ENCODE assay signal across 12 mouse cellular contexts in genomic region chr10:42057746-42058145, GRCm38 (mm10). TPM values are rescaled to one million over a fixed set of nuclear protein-coding genes. Genes with fewer than 3 reads are reported as not detected.
DNase-seq lines count a peak whose midpoint lies in the region; ATAC-seq lines count a peak whose summit lies in the region.
"Had no signal": no experiment of that assay in that cellular context is flagged by ENCODE, and none has a peak within 500 bp of the region (broad histone marks: within the 10 kb centered on the region; RNA-seq: fewer than 3 reads in every experiment).

No protein-coding gene starts in this region.

- no peak overlapping the region for H3K27ac ChIP-seq in heart, embryonic 13.5 days (replicated peaks)
- H3K27ac ChIP-seq in limb, embryonic 13.5 days = no peak overlapping the region
- H3K27ac ChIP-seq: embryonic facial prominence, embryonic 15.5 days had no signal

- no peaks in the 10 kb centered on the region for H3K36me3 ChIP-seq in heart, embryonic 13.5 days
- no peaks in the 10 kb centered on the region for H3K36me3 ChIP-seq in limb, embryonic 13.5 days
- peaks cover 18% of the 10 kb centered on the region for H3K36me3 ChIP-seq in megakaryocyte, embryonic 14.5 days (replicated peaks; ENCODE audit: low read length)
- H3K36me3 ChIP-seq: embryonic facial prominence, embryonic 15.5 days had no signal

- H3K4me3 ChIP-seq in heart, embryonic 13.5 days = 0 out of 2 replicates have a peak overlapping the region, but pooled peaks have one; percentile 4
- H3K4me3 ChIP-seq in limb, embryonic 13.5 days = peak overlapping the region; percentile 17; the same call in 1 of the 2 replicates
- H3K4me3 ChIP-seq in megakaryocyte, embryonic 14.5 days (replicated peaks) = peak overlapping the region; percentile 85
- H3K4me3 ChIP-seq: embryonic facial prominence, embryonic 15.5 days had no signal

- ATAC-seq in heart, embryonic 13.5 days (ENCODE audit: extremely low read depth, insufficient number of reproducible peaks, low FRiP score, low TSS enrichment) = no peak
- no peak for ATAC-seq in limb, embryonic 13.5 days (ENCODE audit: low FRiP score, low read depth)

- no peaks in the 10 kb centered on the region for H3K27me3 ChIP-seq in heart, embryonic 13.5 days (replicated peaks)
- H3K27me3 ChIP-seq in limb, embryonic 13.5 days = no peaks in the 10 kb centered on the region
- H3K27me3 ChIP-seq in megakaryocyte, embryonic 14.5 days (replicated peaks) = no peaks in the 10 kb centered on the region
- H3K27me3 ChIP-seq: embryonic facial prominence, embryonic 15.5 days had no signal

- H3K4me2 ChIP-seq in heart, embryonic 13.5 days = peak overlapping the region; percentile 46
- peak overlapping the region; percentile 59 for H3K4me2 ChIP-seq in limb, embryonic 13.5 days (replicated peaks)
- H3K4me2 ChIP-seq: embryonic facial prominence, embryonic 15.5 days had no signal

- DNase-seq in heart, adult 9 months (ENCODE audit: low spot score in 2 of 2) = no peak
- DNase-seq in retina, postnatal 1 day = peak; percentile 49
- no peak for DNase-seq in retina, embryonic 14.5 days (ENCODE audit: low spot score)
- DNase-seq in urinary bladder, postnatal 10 days (ENCODE audit: low spot score) = no peak
- DNase-seq in cerebellum, postnatal 4 days (ENCODE audit: low spot score in 2 of 2) = no peak
- DNase-seq: adrenal gland, postnatal 36 days; cerebellum, adult 8-10 months; kidney, adult 18-20 months had no signal

- WGBS in heart, embryonic 13.5 days = 60% methylated on average over 12 of the region's 12 CpGs
- WGBS in limb, embryonic 13.5 days = 49% methylated on average over 12 of the region's 12 CpGs

- no peaks in the 10 kb centered on the region for H3K9me3 ChIP-seq in heart, embryonic 13.5 days
- no peaks in the 10 kb centered on the region for H3K9me3 ChIP-seq in limb, embryonic 13.5 days
- H3K9me3 ChIP-seq in megakaryocyte, embryonic 14.5 days = peaks cover 8% of the 10 kb centered on the region; the same call in 1 of the 2 replicates
- H3K9me3 ChIP-seq: embryonic facial prominence, embryonic 15.5 days had no signal

- H3K4me1 ChIP-seq in heart, embryonic 13.5 days = peaks cover 26% of the 10 kb centered on the region
- H3K4me1 ChIP-seq in limb, embryonic 13.5 days = peaks cover 29% of the 10 kb centered on the region
- H3K4me1 ChIP-seq in megakaryocyte, embryonic 14.5 days = peaks cover 63% of the 10 kb centered on the region

- peak overlapping the region; percentile 2; the same call in 1 of the 2 replicates for H3K9ac ChIP-seq in heart, embryonic 13.5 days
- H3K9ac ChIP-seq in limb, embryonic 13.5 days = peak overlapping the region; percentile 35; the same call in 1 of the 2 replicates
- H3K9ac ChIP-seq: embryonic facial prominence, embryonic 15.5 days had no signal

RNA-seq across cellular contexts. Expression of gene Armc2, which starts 39.5 kb away (rescaled TPM):
- polyA plus RNA-seq in heart, embryonic 13.5 days (2015; fragmentation: Nextera tagmentation; extraction: Ambion mirVana) = 0.94 and 1.2 TPM in 2 replicates
- polyA plus RNA-seq in limb, embryonic 13.5 days (2015; fragmentation: Nextera tagmentation; extraction: Ambion mirVana) = 3.4 and 4.2 TPM in 2 replicates
- 0.22 and 0.34 TPM in 2 replicates for polyA plus RNA-seq in megakaryocyte, embryonic 14.5 days (2012; ENCODE audit: insufficient read depth, low replicate concordance)

Comparison
In these comparisons a context has a peak if more than half of its experiments do, and no peak if none do; other contexts are left out.
1. H3K4me3 ChIP-seq: peak in every context shown above with its lines; median percentile 85 in megakaryocyte, embryonic 14.5 days; 17 in limb, embryonic 13.5 days; 4 in heart, embryonic 13.5 days.